Mouse (Mus musculus) small intestine, adult 2 months (tissue): ENCODE data around the gene Stat1.

Source experiments
- CTCF ChIP-seq: fragments of 200-500 bp; IDR thresholded peaks from 2 replicates; pipeline ENCODE4 v1.5.1; 2012; ENCODE audit warnings: low read depth, mild to moderate bottlenecking, control low read depth, inconsistent platforms, low read length, moderate library complexity, mixed read lengths; ENCODE audit not compliant: insufficient replicate concordance, insufficient read length; ENCODE audit errors: extremely low read depth
- POLR2A ChIP-seq: fragments of 200-500 bp; IDR thresholded peaks from 2 replicates; pipeline ENCODE4 v1.6.1; 2012; ENCODE audit warnings: low read depth, mild to moderate bottlenecking, control low read depth, inconsistent platforms, low read length, moderate library complexity

DNA sequence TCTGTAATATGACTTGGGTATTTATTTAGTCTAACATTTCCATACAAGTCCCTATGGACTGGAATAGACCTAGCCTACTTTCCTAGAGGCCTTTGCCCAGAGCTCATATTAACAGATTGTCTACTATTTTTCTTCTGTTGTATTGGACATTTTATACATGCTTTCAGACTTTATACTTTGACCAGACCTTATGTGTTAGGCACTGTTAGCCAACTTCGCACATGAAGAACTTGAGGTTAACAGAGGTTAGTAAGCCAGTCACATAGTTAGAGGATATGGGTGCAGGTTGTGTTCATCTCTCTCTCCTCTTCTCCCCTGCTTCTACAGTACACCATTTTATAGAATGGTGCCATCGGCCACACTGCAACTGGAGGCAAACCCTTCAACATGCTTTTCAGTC lies 38.8 kb downstream of the Stat1 start:
- TF ChIP-seq CTCF (no peak), POLR2A (no peak)
